Mouse (Mus musculus) erythroid progenitor cell, adult 5-6 weeks (primary cell): ENCODE measurements around the gene Dnmt1. TPM values are rescaled to one million over a fixed set of nuclear protein-coding genes. Genes with fewer than 3 reads are reported as not detected.

Experiments used
- ATAC-seq: replicated peaks from 2 replicates; pipeline ENCODE4 v1.8.0; 2016; ENCODE audit warnings: moderate number of reproducible peaks, mild to moderate bottlenecking, moderate TSS enrichment, inconsistent platforms; ENCODE audit not compliant: poor library complexity, low FRiP score, severe bottlenecking
- total RNA-seq, 2 experiments: library from RNA; stranded (forward) in 1 of 2; stranded (reverse) in 1 of 2; fragments of 150-400 nt in 1 of 2; fragments of 186-747, 209-891 nt in 1 of 2; gene quantifications; 2 replicates each; pipeline versions ENCODE4 v1.2.3 to v1.2.4; 2015 to 2017; ENCODE audit warnings: low replicate concordance in 2 of 2

Dnmt1 gene
- total RNA-seq, 2 experiments from 2014 or later = 122 to 217 TPM

- ATAC-seq = no peak
These were observed 13.4 kb downstream of the Dnmt1 start for GRCm38 (mm10) chr9:20946066-20946880.

GRCm38 (mm10) chr9:20944697-20945370, 14.9 kb downstream of the Dnmt1 start:
- no peak for ATAC-seq

DNA sequence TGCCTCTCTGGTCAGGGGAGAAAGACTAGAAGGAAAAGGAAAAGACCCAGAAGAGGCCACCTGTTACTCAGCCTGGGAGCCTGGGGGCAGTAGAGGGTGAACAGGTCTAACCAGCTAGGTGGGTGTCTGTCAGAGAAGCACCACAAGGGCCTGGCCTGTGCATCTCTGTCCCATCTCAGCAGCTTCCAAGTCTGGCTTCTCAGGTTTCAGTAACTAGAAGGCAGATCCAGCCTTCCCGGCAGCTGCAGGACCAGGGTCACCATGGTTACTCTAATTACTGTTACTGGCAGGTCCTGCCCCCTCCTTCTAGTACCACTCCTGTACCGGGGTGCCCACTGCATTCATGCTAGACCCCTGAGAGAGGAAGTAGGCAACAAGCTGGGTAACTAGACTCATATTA, 15.8 kb downstream of the Dnmt1 start:
- ATAC-seq = no peak

GRCm38 (mm10) chr9:20943396-20943795, 16.3 kb downstream of the Dnmt1 start:
- no peak for ATAC-seq

- ATAC-seq = no peak
These were observed 36.4 kb downstream of the Dnmt1 start for GRCm38 (mm10) chr9:20923258-20923657.

DNA sequence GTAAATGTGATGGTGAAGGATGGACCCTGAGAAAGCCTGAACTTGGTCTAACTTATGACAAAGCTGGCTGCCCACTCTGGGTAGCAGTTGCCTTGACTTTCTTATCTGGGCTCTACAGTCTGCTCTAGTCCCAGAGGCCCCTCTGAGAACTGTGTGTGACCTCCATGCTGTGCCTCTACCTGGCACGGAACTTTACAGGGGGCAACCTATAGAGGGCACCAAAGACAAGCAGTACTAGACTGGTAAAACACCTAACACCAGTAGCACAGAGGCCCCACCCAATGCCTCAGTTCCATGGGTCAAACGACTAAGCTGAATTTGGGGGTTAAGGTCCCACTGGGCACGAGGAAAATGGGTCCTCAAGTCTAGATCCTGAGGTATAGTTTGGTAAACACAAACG, 43.5 kb downstream of the Dnmt1 start:
- ATAC-seq = 0 out of 2 replicates have a peak, but pooled peaks have one; percentile 48

GRCm38 (mm10) chr9:20909948-20910347, 49.7 kb downstream of the Dnmt1 start:
- ATAC-seq = no peak

GRCm38 (mm10) chr9:20902174-20902491, 57.6 kb downstream of the Dnmt1 start:
- ATAC-seq = no peak

DNA sequence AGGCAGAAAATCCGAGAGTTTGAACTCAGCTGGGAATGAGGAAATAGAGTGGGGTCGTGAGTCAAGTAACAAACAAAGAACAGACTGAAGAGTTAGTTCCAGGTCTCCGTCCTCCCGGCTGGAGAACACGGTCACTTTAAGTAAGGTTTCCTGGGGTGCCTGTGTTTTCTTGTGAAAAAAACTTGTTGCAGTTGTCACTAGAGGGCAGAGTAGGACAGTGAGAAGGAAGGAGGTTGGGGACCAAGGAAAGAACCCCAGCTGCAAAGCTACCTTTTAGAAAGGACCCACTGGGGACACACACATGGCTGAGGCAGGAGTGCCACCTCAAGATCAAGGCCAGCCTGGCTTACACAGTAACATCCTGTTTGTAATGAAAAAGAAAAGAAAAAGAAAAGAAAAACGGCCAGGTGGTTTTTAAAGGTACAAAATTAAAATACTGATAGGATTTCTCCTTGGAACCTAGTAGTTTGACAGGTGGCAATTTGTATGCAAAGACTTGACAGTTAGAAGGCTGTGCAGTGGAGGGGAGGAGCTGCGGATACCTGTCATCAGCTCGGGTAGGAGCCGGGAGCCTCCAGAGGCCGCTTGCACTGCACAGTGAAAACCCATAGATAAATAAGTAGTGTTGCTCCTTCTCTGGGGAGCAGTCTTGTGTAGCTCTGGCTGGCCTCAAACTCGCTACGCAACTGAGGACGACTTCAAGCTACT, 58.1 kb downstream of the Dnmt1 start:
- ATAC-seq = 0 out of 2 replicates have a peak, but pooled peaks have one; percentile 47

DNA sequence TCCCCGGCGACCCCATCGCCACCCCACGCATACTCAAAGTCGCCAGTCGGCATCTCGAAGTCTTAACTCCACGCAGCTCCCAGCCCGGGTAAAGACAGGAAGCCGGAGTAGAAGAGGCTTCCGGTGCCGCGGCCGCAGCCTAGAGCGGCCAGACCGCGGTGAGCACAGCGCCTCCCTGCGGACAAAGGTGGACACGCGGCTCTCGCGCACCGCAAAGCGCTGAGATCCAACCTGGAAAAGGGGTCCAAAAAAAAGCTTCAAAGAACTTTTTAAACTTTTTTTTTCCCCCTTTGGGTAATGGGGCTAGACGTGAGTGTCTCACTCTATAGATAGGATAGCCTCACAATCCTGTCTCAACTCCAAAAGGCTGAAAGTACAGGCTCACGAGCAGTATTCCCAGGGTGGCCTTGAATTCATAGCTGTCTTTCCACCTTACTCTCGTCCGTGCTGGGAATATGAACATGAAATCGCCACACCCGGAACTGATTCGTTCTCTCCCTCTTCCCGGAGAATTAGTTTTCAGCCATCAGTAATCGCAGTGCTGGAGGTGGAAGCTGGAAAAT, 61.1 kb downstream of the Dnmt1 start, which contains the start of gene Eif3g:
Gene Eif3g, minus strand, starts transcription at position 113 of the 563 bp plus-strand sequence.
- peak; percentile 82 for ATAC-seq

DNA sequence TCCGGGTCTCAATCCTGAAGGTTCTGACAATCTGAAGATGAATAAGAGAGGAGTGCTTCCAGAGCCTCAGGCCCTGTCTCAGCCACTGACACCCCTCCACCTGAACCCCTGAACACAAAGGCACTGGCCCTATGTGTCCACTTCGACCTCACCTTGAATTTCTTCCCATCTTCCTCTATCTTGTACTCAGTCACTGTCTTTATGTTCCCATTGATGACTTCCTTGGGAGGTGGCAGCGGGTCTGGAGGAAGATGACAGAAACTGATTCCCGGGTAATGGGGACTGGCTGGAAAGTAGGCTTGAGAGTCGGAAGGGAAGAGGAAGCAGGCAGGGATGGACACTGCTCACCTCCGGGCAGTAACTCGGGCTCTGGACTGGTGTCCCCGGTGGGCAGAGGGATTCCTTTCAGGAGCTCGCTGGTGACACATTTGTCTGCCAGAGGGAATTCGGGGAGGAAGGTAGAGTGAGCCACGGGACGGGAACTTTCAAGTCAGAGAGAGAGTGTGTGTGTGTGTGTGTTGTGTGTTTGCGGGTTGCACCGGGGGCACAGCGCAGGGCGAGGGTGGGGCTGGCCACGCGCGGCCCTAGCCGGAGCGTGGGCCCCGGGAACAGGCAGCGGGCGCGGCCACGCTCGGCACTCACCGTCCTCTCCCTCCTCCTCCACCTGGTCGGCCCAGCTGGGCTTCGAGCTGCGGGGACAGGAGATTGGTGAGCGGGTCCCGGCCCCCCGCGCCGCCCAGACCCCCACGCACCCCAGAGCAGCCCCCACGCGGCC, 61.8 kb downstream of the Dnmt1 start:
- peak; percentile 45 for ATAC-seq

DNA sequence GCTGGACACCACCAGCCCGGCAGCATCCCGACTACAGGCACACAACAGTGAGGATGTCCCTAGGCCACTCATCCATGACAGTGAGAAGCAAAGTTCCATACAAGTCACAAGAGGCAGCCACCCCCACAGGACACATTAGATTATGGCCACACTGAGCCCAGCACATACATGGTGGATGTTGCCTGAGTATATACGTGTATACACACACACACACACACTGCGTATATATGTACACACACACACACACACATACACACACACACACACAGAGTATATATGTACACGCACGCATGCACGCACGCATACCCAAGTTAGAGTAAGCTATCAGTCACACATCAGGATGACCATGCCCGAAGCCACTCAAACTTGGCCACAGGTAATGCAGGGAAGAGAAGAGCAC, 64.3 kb downstream of the Dnmt1 start:
- ATAC-seq = no peak

DNA sequence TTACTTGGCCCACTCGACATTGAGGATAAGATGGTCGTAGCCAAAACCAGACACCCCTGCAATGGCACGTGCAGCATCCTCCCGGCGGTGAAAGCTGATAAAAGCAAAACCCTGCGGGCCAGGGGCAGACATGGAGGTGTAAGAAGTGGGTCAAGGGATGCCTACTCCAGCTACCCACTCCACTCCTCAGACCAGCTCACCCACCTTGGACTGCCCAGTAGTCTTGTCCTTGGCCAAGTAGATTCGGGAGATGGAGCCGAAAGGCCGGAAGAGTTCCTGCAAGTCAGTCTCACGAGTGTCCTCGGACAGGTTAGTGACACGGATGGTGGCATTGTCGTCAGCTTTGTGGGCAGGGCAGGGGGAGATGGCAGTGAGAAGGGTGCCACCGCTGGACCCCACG, 65.1 kb downstream of the Dnmt1 start:
- ATAC-seq = no peak

DNA sequence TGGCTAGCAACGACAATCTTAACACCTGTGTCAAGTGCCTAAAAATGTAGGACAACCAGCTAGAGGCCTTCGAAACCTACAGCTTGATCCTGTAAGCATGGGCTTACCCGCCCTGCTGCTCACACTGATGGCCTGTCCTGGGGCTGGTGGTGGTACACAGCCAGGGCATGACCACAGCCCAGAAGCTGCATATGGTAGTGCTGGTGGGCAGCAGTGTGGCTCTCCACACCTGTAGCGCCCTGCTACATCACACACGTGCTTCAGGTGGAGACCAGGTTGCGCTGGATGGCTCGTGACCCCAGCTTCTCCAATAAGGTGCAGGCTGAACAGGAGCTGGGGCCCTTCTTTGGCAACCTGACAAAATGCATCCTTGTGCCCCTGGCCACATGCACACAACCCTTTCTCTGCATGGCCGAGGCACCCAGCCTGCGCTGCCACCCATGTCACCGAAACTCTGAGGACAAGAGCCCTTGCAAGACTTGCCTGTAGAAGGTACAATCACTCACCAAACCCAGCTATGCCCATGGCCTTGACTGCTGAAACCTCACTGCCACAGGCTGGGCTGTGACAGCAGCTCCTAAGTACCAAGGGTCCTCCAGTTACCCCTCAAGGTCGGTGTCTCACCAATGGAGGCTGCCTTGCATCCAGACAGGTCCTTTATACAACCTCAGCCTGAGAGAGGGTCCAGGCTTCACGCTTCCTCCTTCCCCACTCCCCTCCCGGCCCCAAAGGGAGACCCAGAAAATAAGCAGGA, 65.9 kb downstream of the Dnmt1 start:
- no peak for ATAC-seq

- ATAC-seq = no peak
These were observed 66.6 kb downstream of the Dnmt1 start for GRCm38 (mm10) chr9:20893069-20893468.

- ATAC-seq = no peak
These were observed 67.5 kb downstream of the Dnmt1 start for GRCm38 (mm10) chr9:20892104-20892653.

DNA sequence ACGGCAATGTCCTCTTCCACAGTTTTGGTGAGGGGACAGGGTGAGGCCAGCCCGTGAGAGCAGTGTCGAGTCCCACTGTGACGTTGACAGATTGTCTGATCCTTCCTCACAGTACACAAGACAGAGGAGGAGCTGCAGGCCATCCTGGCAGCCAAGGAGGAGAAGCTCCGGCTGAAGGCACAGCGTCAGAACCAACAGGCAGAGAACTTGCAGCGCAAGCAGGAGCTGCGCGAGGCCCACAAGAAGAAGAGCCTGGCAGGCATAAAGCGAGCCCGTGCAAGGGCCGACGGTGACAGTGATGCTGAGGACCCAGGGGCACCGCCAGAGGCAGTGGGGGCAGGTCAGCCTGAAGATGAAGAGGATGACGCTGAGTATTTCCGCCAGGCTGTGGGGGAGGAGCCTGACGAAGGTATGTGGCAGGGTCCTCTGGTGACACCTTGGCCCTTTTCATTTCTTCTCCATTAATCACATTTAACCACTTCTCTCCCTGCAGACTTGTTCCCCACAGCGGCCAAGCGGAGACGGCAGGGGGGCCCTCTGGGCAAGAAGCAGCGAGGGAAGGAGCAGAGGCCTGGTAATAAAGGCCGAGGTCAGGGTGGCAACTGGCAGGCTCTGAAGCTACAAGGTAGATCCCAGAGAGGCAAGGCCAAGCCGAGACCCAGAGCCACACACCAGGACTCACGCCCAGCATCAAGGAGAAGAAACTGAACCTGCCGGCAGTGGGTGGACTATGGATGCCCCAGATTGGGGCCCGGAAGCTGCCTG, 68.2 kb downstream of the Dnmt1 start:
- ATAC-seq = no peak

- ATAC-seq = no peak
These were observed 69.3 kb downstream of the Dnmt1 start for GRCm38 (mm10) chr9:20890411-20890810.
